Mouse (Mus musculus) naive thymus-derived CD4-positive, alpha-beta T cell, adult 5 months (primary cell): Measurements from ENCODE around the gene Olfr329-ps. TPM values are rescaled to one million over a fixed set of nuclear protein-coding genes. Genes with fewer than 3 reads are reported as not detected.

ENCODE experiments used
- polyA plus RNA-seq: library from polyadenylated mRNA; unstranded; fragments of 100-300 nt; shearing (Covaris generic); gene quantifications from one replicate; pipeline ENCODE4 v1.2.1, GENCODE M21; 2017

Olfr329-ps gene
- not detected for polyA plus RNA-seq

GRCm38 (mm10) chr11:58546322-58546721, at the start of gene Olfr329-ps:
Olfr329-ps (minus strand) TSS chr11:58546422.

DNA sequence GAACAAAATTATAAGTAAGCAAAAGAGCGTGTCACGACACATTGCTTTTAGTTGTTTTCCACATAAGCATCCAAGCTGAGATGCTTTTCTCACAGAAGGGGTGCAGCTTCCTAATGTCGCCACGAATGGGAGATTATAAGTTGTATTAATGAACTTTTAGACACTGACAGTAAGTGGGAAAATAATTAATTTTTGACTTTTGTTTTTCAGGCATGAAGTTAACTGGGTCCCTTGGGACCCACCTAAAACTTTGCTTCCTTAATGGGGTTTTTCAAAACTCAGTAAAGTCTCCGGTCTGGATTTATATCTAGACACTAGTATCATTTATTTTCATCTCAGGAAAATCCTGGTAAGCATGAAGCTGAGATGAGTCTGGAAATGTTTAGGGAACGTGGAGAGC, 48.6 kb upstream of the Olfr329-ps start, which contains the start of gene Olfr324:
Olfr324 (plus strand) TSS at position 301 of the 400 bp plus-strand sequence.

GRCm38 (mm10) chr11:58577430-58577829, 31.2 kb upstream of the Olfr329-ps start, which contains the start of gene Olfr325:
Olfr325 (plus strand) TSS chr11:58577730.

DNA sequence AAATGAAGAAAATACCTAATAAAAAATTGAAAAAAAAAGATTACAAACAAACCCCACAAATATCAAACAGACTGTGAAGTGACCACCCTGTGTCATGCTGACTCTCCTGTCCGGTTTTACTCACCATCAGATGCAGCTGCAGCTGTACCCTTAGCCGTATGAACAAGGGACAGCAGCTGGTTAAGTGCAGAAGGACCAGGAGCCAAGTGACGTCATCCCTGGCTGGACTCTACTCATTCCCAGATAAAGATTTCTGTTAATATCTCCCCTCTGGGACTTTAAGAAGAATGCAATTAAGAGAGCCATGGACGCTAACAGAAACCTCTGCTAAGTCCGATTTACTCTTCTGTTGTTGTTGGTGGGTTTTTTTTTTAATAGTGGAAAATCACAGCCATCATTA, 24.2 kb upstream of the Olfr329-ps start, which contains the start of gene Olfr224:
Olfr224 (minus strand) TSS at position 149 of the 400 bp plus-strand sequence.

GRCm38 (mm10) chr11:58555536-58555935, 9.3 kb upstream of the Olfr329-ps start, which contains the start of gene Olfr328:
Olfr328 (minus strand) TSS chr11:58555636.

GRCm38 (mm10) chr11:58534736-58535135, 11.5 kb downstream of the Olfr329-ps start, which contains the start of gene Olfr330:
Olfr330 (minus strand) TSS chr11:58534836.

GRCm38 (mm10) chr11:58502472-58502871, 43.8 kb downstream of the Olfr329-ps start, which contains the start of gene Olfr331:
Olfr331 (minus strand) TSS chr11:58502572.

DNA sequence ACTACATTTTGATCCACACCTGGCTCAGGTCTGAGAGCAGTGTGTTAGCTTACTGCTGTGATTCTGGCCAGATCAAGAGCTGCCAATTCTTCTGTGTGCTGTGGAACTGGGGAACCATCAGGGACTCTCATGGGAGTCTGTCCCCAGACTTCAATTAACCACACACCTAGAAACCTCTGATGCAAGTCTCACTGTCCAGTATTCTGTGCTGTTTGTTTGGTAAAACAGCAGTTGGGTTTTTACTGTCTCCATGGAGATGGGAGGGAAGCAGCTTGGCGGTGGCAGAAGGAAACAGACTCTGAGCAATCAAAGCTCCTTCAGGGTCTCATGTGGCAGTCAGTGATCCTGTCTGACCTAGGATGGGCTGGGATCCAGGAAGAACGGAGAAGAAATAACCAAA, 53.8 kb downstream of the Olfr329-ps start, which contains the start of gene Olfr332:
Olfr332 (minus strand) TSS at position 101 of the 400 bp plus-strand sequence.

Other genes starting within 250 kb of the Olfr329-ps start
- 45.8 TPM for gene Zfp692, start 239.4 kb downstream of the Olfr329-ps start, polyA plus RNA-seq
- gene Zfp672, start 216.1 kb downstream of the Olfr329-ps start, polyA plus RNA-seq = 38.4 TPM
- 23.2 TPM for gene Sh3bp5l, start 215.7 kb downstream of the Olfr329-ps start, polyA plus RNA-seq
- gene Lypd8, start 167.4 kb downstream of the Olfr329-ps start, polyA plus RNA-seq = not detected
- gene 1810065E05Rik, start 125.3 kb downstream of the Olfr329-ps start, polyA plus RNA-seq = not detected
- not detected for gene Gm12253, start 113.9 kb downstream of the Olfr329-ps start, polyA plus RNA-seq
- gene Lypd9, start 93.5 kb downstream of the Olfr329-ps start, polyA plus RNA-seq = not detected
- not detected for gene Olfr30, start 84.2 kb downstream of the Olfr329-ps start, polyA plus RNA-seq
- gene Olfr332, start 53.9 kb downstream of the Olfr329-ps start, polyA plus RNA-seq = not detected
- gene Olfr331, start 43.9 kb downstream of the Olfr329-ps start, polyA plus RNA-seq = not detected
- 0.44 TPM for gene Olfr330, start 11.6 kb downstream of the Olfr329-ps start, polyA plus RNA-seq
- not detected for gene Olfr328, start 9.2 kb upstream of the Olfr329-ps start, polyA plus RNA-seq
- gene Olfr224, start 24.1 kb upstream of the Olfr329-ps start, polyA plus RNA-seq = not detected
- gene Olfr325, start 31.3 kb upstream of the Olfr329-ps start, polyA plus RNA-seq = not detected
- gene Olfr324, start 48.7 kb upstream of the Olfr329-ps start, polyA plus RNA-seq = not detected
- not detected for gene 2210407C18Rik, start 69.7 kb upstream of the Olfr329-ps start, polyA plus RNA-seq
- gene Olfr323, start 84.1 kb upstream of the Olfr329-ps start, polyA plus RNA-seq = not detected
- not detected for gene Trim58, start 94.0 kb upstream of the Olfr329-ps start, polyA plus RNA-seq
- gene Olfr322, start 112.4 kb upstream of the Olfr329-ps start, polyA plus RNA-seq = not detected
- gene Olfr320, start 134.7 kb upstream of the Olfr329-ps start, polyA plus RNA-seq = not detected
- gene Olfr319, start 152.7 kb upstream of the Olfr329-ps start, polyA plus RNA-seq = not detected
- not detected for gene Olfr318, start 177.6 kb upstream of the Olfr329-ps start, polyA plus RNA-seq
- not detected for gene Olfr317, start 192.8 kb upstream of the Olfr329-ps start, polyA plus RNA-seq
- not detected for gene Olfr316, start 206.3 kb upstream of the Olfr329-ps start, polyA plus RNA-seq
- gene Olfr315, start 226.8 kb upstream of the Olfr329-ps start, polyA plus RNA-seq = not detected
- not detected for gene Olfr314, start 236.5 kb upstream of the Olfr329-ps start, polyA plus RNA-seq